Mouse (Mus musculus): ENCODE data around the gene Rab31.

DNA sequence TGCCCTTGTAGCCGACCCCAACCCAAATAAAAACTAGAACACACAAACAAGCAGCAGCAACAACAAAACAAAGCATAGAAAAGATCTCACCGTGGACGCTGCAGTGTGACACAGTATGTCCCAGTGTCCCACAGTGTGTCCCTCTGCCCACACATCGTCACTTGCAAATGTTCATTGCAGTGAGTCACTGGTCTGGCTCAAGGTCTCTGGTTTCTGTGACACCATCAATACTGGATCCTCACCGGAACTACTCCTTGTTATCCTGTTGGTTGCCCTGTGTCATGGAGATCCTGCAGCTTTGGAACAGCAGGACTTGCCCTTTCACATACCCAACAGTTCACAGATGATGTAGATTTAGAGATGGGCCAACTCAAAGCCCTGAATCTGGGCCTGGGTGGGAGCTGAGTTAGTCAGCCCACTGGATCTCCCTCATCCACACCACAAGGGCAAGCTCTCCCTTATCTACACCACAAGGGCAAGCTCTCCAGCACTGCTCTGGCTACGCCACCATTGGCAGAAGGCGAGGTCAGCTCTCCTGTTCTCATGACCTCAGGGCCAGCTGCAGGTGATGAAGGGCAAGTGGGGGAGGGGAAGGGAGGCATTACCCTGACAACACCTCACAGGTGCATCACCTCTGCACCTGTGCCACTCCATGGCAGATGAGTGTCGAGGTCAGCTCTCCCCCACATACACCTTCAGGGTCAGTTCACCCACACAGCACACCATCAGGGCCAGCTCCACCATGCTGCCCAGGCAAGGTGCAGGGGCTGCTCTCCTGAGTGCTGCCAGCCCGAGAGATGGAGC is 124.0 kb downstream of the Rab31 start:
- TF ChIP-seq CTCF (IDR thresholded peaks at IDR 0.05; ENCODE audit: insufficient read depth, low read length) (no peak), POLR2A (IDR thresholded peaks at IDR 0.05; ENCODE audit: borderline replicate concordance, extremely low read depth, low read depth, low read length) (no peak)

Measured in lung, adult 2 months (tissue).